Mouse (Mus musculus): ENCODE results near the gene Wdr66. TPM values are rescaled to one million over a fixed set of nuclear protein-coding genes. Genes with fewer than 3 reads are reported as not detected.

The Wdr66 gene
- polyA plus RNA-seq, 1 experiment from 2014 or later: 1.1 TPM

GRCm38 (mm10) chr5:123345853-123346654, 94.2 kb downstream of the Wdr66 start:
- 0 out of 2 replicates have a peak, but pooled peaks have one; percentile 13 for ATAC-seq (replicated peaks; ENCODE audit: low FRiP score, low TSS enrichment, low read depth)
- H3K9me3 ChIP-seq (ENCODE audit: control insufficient read depth, low read length): no peaks in the 10 kb centered on the region
- no peaks in the 10 kb centered on the region for H3K36me3 ChIP-seq (ENCODE audit: control insufficient read depth, insufficient read depth, low read length)
- peak overlapping the region; percentile 79 for H3K4me2 ChIP-seq (ENCODE audit: low read length)
- peak overlapping the region; percentile 98 for H3K27ac ChIP-seq (ENCODE audit: low read depth)
- peak; percentile 86 for DNase-seq (ENCODE audit: low spot score)
- peak overlapping the region; percentile 94 for H3K9ac ChIP-seq (ENCODE audit: low read length)
- peak overlapping the region; percentile 90 for H3K4me3 ChIP-seq (ENCODE audit: low read depth, low read length)
- WGBS: 2% methylated on average over 22 of the region's 22 CpGs
- no peaks in the 10 kb centered on the region for H3K27me3 ChIP-seq (replicated peaks; ENCODE audit: control insufficient read depth, insufficient read depth, low read length)
- H3K4me1 ChIP-seq (replicated peaks; ENCODE audit: control insufficient read depth, insufficient read depth, low read length): peaks cover 17% of the 10 kb centered on the region

DNA sequence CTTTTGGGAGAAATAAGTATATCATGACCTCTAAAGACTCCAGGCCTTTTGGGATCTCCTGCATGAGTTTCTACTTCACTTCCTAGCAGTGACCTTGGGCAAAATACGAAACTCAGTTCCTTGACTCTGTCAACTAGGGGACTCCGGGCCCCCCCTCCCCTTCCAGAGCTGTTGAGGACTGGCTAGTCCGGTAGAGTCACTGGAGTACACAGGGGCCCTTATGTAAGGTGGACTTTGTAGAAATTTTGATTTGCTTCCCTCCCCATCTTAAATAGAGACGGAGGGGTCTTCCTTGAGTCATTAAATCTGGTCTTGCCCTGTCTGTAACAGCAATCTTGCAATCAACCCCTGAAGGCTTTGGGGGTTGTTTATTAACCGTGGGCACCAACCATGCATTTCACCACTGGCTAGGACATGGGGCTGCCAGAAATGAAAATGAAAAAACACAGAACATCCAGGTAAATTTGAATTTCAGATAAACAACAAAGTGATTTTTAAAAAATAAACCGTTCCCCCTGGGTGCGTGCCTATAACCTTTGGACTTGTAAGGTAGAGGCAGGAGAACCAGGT, 94.9 kb downstream of the Wdr66 start:
- H3K27ac ChIP-seq (ENCODE audit: low read depth): peak overlapping the region; percentile 98
- DNase-seq (ENCODE audit: low spot score): no peak
- ATAC-seq (replicated peaks; ENCODE audit: low FRiP score, low TSS enrichment, low read depth): no peak

GRCm38 (mm10) chr5:123347985-123348384, 96.1 kb downstream of the Wdr66 start:
- H3K9ac ChIP-seq (ENCODE audit: low read length): no peak overlapping the region
- H3K27me3 ChIP-seq (replicated peaks; ENCODE audit: control insufficient read depth, insufficient read depth, low read length): no peaks in the 10 kb centered on the region
- no peaks in the 10 kb centered on the region for H3K9me3 ChIP-seq (ENCODE audit: control insufficient read depth, low read length)
- no peak overlapping the region for H3K4me3 ChIP-seq (ENCODE audit: low read depth, low read length)
- ATAC-seq (replicated peaks; ENCODE audit: low FRiP score, low TSS enrichment, low read depth) (no peak), DNase-seq (ENCODE audit: low spot score) (no peak)
- H3K27ac ChIP-seq (ENCODE audit: low read depth): no peak overlapping the region
- H3K36me3 ChIP-seq (ENCODE audit: control insufficient read depth, insufficient read depth, low read length): peaks cover 11% of the 10 kb centered on the region
- H3K4me2 ChIP-seq (ENCODE audit: low read length): no peak overlapping the region
- WGBS: 71% methylated on average over 2 of the region's 2 CpGs
- H3K4me1 ChIP-seq (replicated peaks; ENCODE audit: control insufficient read depth, insufficient read depth, low read length): peaks cover 17% of the 10 kb centered on the region

More for the DNA sequence above, 94.9 kb downstream of the Wdr66 start:
- WGBS: 54% methylated on average over 7 of the region's 7 CpGs
- H3K9me3 ChIP-seq (ENCODE audit: control insufficient read depth, low read length): no peaks in the 10 kb centered on the region
- H3K4me2 ChIP-seq (ENCODE audit: low read length): peak overlapping the region; percentile 79
- H3K36me3 ChIP-seq (ENCODE audit: control insufficient read depth, insufficient read depth, low read length): peaks cover 2% of the 10 kb centered on the region; the same call in 1 of the 2 replicates
- H3K27me3 ChIP-seq (replicated peaks; ENCODE audit: control insufficient read depth, insufficient read depth, low read length): no peaks in the 10 kb centered on the region
- peak overlapping the region; percentile 94 for H3K9ac ChIP-seq (ENCODE audit: low read length)
- peaks cover 17% of the 10 kb centered on the region for H3K4me1 ChIP-seq (replicated peaks; ENCODE audit: control insufficient read depth, insufficient read depth, low read length)
- peak overlapping the region; percentile 90 for H3K4me3 ChIP-seq (ENCODE audit: low read depth, low read length)

- no peak overlapping the region for H3K9ac ChIP-seq (ENCODE audit: low read length)
- DNase-seq (ENCODE audit: low spot score) (no peak), ATAC-seq (replicated peaks; ENCODE audit: low FRiP score, low TSS enrichment, low read depth) (no peak)
- H3K27me3 ChIP-seq (replicated peaks; ENCODE audit: control insufficient read depth, insufficient read depth, low read length): no peaks in the 10 kb centered on the region
- H3K9me3 ChIP-seq (ENCODE audit: control insufficient read depth, low read length): no peaks in the 10 kb centered on the region
- H3K4me3 ChIP-seq (ENCODE audit: low read depth, low read length): no peak overlapping the region
- H3K36me3 ChIP-seq (ENCODE audit: control insufficient read depth, insufficient read depth, low read length): peaks cover 22% of the 10 kb centered on the region
- H3K4me1 ChIP-seq (replicated peaks; ENCODE audit: control insufficient read depth, insufficient read depth, low read length): peaks cover 13% of the 10 kb centered on the region
- no peak overlapping the region for H3K4me2 ChIP-seq (ENCODE audit: low read length)
- WGBS: 68% methylated on average over 10 of the region's 10 CpGs
- no peak overlapping the region for H3K27ac ChIP-seq (ENCODE audit: low read depth)
Measured at GRCm38 (mm10) chr5:123350386-123350785, 98.5 kb downstream of the Wdr66 start.

DNA sequence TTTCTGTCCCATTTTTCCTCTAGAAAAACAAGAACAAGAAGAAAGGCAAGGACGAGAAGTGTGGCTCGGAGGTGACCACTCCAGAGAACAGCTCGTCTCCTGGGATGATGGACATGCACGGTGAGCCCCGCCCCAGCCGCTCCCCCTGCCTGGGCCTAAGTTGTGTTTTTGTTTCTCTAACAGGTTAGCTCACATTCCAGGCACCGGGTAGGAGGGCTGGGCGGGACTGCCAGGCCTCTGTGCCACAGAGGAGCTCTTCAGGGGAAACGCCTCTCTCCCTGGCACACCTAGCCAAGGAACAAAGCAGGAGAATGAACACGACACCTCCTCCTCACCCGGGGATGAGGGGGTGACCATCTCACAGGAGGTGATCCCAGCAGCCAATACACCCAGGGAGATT, 104.0 kb downstream of the Wdr66 start:
- Histone ChIP-seq H3K4me1 (replicated peaks; ENCODE audit: control insufficient read depth, insufficient read depth, low read length) (no peaks in the 10 kb centered on the region), H3K9ac (ENCODE audit: low read length) (no peak overlapping the region), H3K4me3 (ENCODE audit: low read depth, low read length) (no peak overlapping the region), H3K27ac (ENCODE audit: low read depth) (no peak overlapping the region), H3K36me3 (ENCODE audit: control insufficient read depth, insufficient read depth, low read length) (peaks cover 77% of the 10 kb centered on the region), H3K4me2 (ENCODE audit: low read length) (no peak overlapping the region), H3K9me3 (ENCODE audit: control insufficient read depth, low read length) (no peaks in the 10 kb centered on the region), H3K27me3 (replicated peaks; ENCODE audit: control insufficient read depth, insufficient read depth, low read length) (no peaks in the 10 kb centered on the region)
- DNase-seq (ENCODE audit: low spot score) (no peak), ATAC-seq (replicated peaks; ENCODE audit: low FRiP score, low TSS enrichment, low read depth) (no peak)
- WGBS: 74% methylated on average over 11 of the region's 11 CpGs

DNA sequence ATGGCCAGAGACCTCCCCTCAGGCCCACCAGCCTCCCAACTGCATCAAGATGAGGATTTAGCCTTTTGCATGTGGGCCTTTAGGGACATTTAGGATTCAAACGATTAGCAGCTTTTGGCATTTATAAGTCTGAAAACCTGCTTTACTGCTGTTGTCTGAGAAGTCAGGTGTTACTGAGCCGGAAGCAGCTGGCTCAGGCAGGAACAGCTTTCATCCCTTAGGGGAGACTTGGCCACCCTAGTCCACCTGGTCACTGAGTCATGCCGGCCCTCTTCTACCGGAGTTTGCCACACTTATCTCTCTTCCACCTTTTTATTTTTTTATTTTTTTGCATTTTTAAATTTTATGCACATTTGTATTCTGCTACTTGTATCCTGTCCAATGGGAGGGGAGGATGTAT, 105.4 kb downstream of the Wdr66 start:
- H3K4me1 ChIP-seq (replicated peaks; ENCODE audit: control insufficient read depth, insufficient read depth, low read length): no peaks in the 10 kb centered on the region
- no peaks in the 10 kb centered on the region for H3K27me3 ChIP-seq (replicated peaks; ENCODE audit: control insufficient read depth, insufficient read depth, low read length)
- no peak overlapping the region for H3K27ac ChIP-seq (ENCODE audit: low read depth)
- DNase-seq (ENCODE audit: low spot score) (no peak), ATAC-seq (replicated peaks; ENCODE audit: low FRiP score, low TSS enrichment, low read depth) (no peak)
- no peaks in the 10 kb centered on the region for H3K9me3 ChIP-seq (ENCODE audit: control insufficient read depth, low read length)
- WGBS: 92% methylated on average over 4 of the region's 4 CpGs
- H3K9ac ChIP-seq (ENCODE audit: low read length): no peak overlapping the region
- no peak overlapping the region for H3K4me3 ChIP-seq (ENCODE audit: low read depth, low read length)
- H3K4me2 ChIP-seq (ENCODE audit: low read length): no peak overlapping the region
- H3K36me3 ChIP-seq (ENCODE audit: control insufficient read depth, insufficient read depth, low read length): peaks cover 84% of the 10 kb centered on the region

DNA sequence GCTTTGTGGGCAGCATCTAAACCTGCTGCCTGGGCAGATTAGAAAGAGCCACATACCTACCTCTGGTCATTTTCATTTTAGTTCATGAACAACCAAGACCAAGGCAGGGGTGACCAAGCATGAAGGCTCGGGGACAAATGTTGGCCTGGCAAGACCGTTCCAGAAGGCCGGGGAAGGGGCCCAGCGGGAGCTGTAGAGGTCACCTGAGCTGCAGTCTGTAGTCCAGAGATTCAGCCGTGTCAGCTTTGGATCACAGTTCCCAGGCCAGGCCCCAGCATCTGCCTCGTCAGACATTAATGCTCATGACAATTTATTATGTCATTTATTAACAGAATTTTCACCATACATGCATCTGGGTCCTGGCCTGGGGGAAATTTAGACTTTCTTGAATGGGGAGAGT, 107.5 kb downstream of the Wdr66 start:
- no peak for DNase-seq (ENCODE audit: low spot score)
- WGBS: 90% methylated on average over 6 of the region's 6 CpGs
- Histone ChIP-seq H3K4me1 (replicated peaks; ENCODE audit: control insufficient read depth, insufficient read depth, low read length) (no peaks in the 10 kb centered on the region), H3K9me3 (ENCODE audit: control insufficient read depth, low read length) (no peaks in the 10 kb centered on the region), H3K36me3 (ENCODE audit: control insufficient read depth, insufficient read depth, low read length) (peaks cover 95% of the 10 kb centered on the region), H3K27ac (ENCODE audit: low read depth) (no peak overlapping the region), H3K27me3 (replicated peaks; ENCODE audit: control insufficient read depth, insufficient read depth, low read length) (no peaks in the 10 kb centered on the region), H3K4me2 (ENCODE audit: low read length) (no peak overlapping the region), H3K9ac (ENCODE audit: low read length) (no peak overlapping the region), H3K4me3 (ENCODE audit: low read depth, low read length) (no peak overlapping the region)
- no peak for ATAC-seq (replicated peaks; ENCODE audit: low FRiP score, low TSS enrichment, low read depth)

GRCm38 (mm10) chr5:123362911-123363310, 111.0 kb downstream of the Wdr66 start:
- 89% methylated on average over 4 of the region's 4 CpGs for WGBS
- H3K9me3 ChIP-seq (ENCODE audit: control insufficient read depth, low read length): no peaks in the 10 kb centered on the region
- H3K27me3 ChIP-seq (replicated peaks; ENCODE audit: control insufficient read depth, insufficient read depth, low read length): no peaks in the 10 kb centered on the region
- no peak overlapping the region for H3K9ac ChIP-seq (ENCODE audit: low read length)
- DNase-seq (ENCODE audit: low spot score): no peak
- H3K27ac ChIP-seq (ENCODE audit: low read depth): no peak overlapping the region
- H3K4me1 ChIP-seq (replicated peaks; ENCODE audit: control insufficient read depth, insufficient read depth, low read length): no peaks in the 10 kb centered on the region
- H3K36me3 ChIP-seq (ENCODE audit: control insufficient read depth, insufficient read depth, low read length): peaks cover 78% of the 10 kb centered on the region
- no peak for ATAC-seq (replicated peaks; ENCODE audit: low FRiP score, low TSS enrichment, low read depth)
- no peak overlapping the region for H3K4me2 ChIP-seq (ENCODE audit: low read length)
- H3K4me3 ChIP-seq (ENCODE audit: low read depth, low read length): no peak overlapping the region

Measured in intestine, embryonic 14.5 days (tissue).